Comparison of ENCODE assay signal across 8 mouse cellular contexts in genomic region chr6:66271414-66272206, GRCm38 (mm10).
DNase-seq lines count a peak whose midpoint lies in the region; ATAC-seq and TF ChIP-seq lines count a peak whose summit lies in the region.
"Had no signal": no experiment of that assay in that cellular context is flagged by ENCODE, and none has a peak within 500 bp of the region (broad histone marks: within the 10 kb centered on the region; RNA-seq: fewer than 3 reads in every experiment).

No protein-coding gene starts in this region.

- intact Hi-C loops in gastrocnemius, adult 2 months (cut with DNase I) = no loop called here

- H3K36me3 ChIP-seq in kidney, adult 2 months (ENCODE audit: control insufficient read depth, insufficient read depth, low read length) = no peaks in the 10 kb centered on the region
- H3K36me3 ChIP-seq in kidney, embryonic 15.5 days = no peaks in the 10 kb centered on the region
- no peaks in the 10 kb centered on the region for H3K36me3 ChIP-seq in liver, embryonic 15.5 days (replicated peaks)

- no peaks in the 10 kb centered on the region for H3K4me1 ChIP-seq in kidney, adult 2 months (ENCODE audit: control insufficient read depth, insufficient read depth, low read length)
- H3K4me1 ChIP-seq in kidney, embryonic 15.5 days = no peaks in the 10 kb centered on the region
- peaks cover 20% of the 10 kb centered on the region for H3K4me1 ChIP-seq in liver, embryonic 15.5 days (replicated peaks)

- no peak overlapping the region for H3K4me2 ChIP-seq in kidney, embryonic 15.5 days
- peak overlapping the region; percentile 21; the same call in 1 of the 2 replicates for H3K4me2 ChIP-seq in liver, embryonic 15.5 days

- no peak for TF ChIP-seq CTCF in kidney, adult 2 months (conservative IDR thresholded peaks at IDR 0.05; ENCODE audit: insufficient read depth, insufficient read length, low read depth, low read length)
- no peak for TF ChIP-seq CTCF in gastrocnemius, adult 2 months (IDR thresholded peaks at IDR 0.05)

- 69% methylated on average over 6 of the region's 6 CpGs for WGBS in kidney, adult 2 months
- 75% methylated on average over 6 of the region's 6 CpGs for WGBS in kidney, embryonic 15.5 days
- WGBS in liver, embryonic 15.5 days (ENCODE audit: insufficient replicate concordance) = 17% methylated on average over 6 of the region's 6 CpGs

- no peak overlapping the region for H3K9ac ChIP-seq in kidney, embryonic 15.5 days
- no peak overlapping the region for H3K9ac ChIP-seq in liver, embryonic 15.5 days

- TF ChIP-seq POLR2A in kidney, adult 2 months (IDR thresholded peaks at IDR 0.05; ENCODE audit: low read depth, low read length) = no peak

- no peak for ATAC-seq in kidney, embryonic 15.5 days (replicated peaks; ENCODE audit: low FRiP score)
- ATAC-seq in liver, embryonic 15.5 days (ENCODE audit: insufficient read depth) = 0 out of 2 replicates have a peak, but pooled peaks have one; percentile 40

- no peak overlapping the region for H3K27ac ChIP-seq in kidney, adult 2 months (ENCODE audit: insufficient read depth, low read depth, low read length)
- no peak overlapping the region for H3K27ac ChIP-seq in kidney, embryonic 15.5 days
- no peak overlapping the region for H3K27ac ChIP-seq in liver, embryonic 15.5 days (replicated peaks)
- H3K27ac ChIP-seq in gastrocnemius, adult 2 months = no peak overlapping the region

- H3K27me3 ChIP-seq in kidney, adult 2 months (replicated peaks; ENCODE audit: control insufficient read depth, insufficient read depth, low read length) = no peaks in the 10 kb centered on the region
- H3K27me3 ChIP-seq in kidney, embryonic 15.5 days = no peaks in the 10 kb centered on the region
- H3K27me3 ChIP-seq in liver, embryonic 15.5 days = no peaks in the 10 kb centered on the region
- H3K27me3 ChIP-seq: megakaryocyte, embryonic 14.5 days had no signal

- DNase-seq in kidney, adult 2 months = peak; percentile 78
- DNase-seq in heart, postnatal 4 days = peak; percentile 10
- peak; percentile 31 to 70 for DNase-seq in lung, postnatal 4 days
- no peak for DNase-seq in adrenal gland, postnatal 14 days
- DNase-seq in gastrocnemius, adult 2 months = no peak

- no peak overlapping the region for H3K4me3 ChIP-seq in kidney, adult 2 months (ENCODE audit: insufficient read depth, low read depth, low read length)
- no peak overlapping the region for H3K4me3 ChIP-seq in kidney, embryonic 15.5 days (replicated peaks)
- no peak overlapping the region for H3K4me3 ChIP-seq in liver, embryonic 15.5 days (replicated peaks)
- H3K4me3 ChIP-seq in gastrocnemius, adult 2 months = no peak overlapping the region

- no peaks in the 10 kb centered on the region for H3K9me3 ChIP-seq in kidney, embryonic 15.5 days (replicated peaks)
- no peaks in the 10 kb centered on the region for H3K9me3 ChIP-seq in liver, embryonic 15.5 days (replicated peaks)
- H3K9me3 ChIP-seq: megakaryocyte, embryonic 14.5 days had no signal

Comparison
In these comparisons a context has a peak if more than half of its experiments do, and no peak if none do; other contexts are left out.
1. DNase-seq: peak in kidney, adult 2 months (single experiment), heart, postnatal 4 days (single experiment) and lung, postnatal 4 days (2 of 2); none in adrenal gland, postnatal 14 days (single experiment) and gastrocnemius, adult 2 months (single experiment).